Mouse (Mus musculus) thymus, postnatal 4 days (tissue): ENCODE results near the gene Vasn.
A peak's percentile ranks its signal among the peaks of the same experiment; 100 is the strongest.

ENCODE experiments used
- DNase-seq: peaks from one replicate; pipeline ENCODE4 v3.0.0; 2021

The Vasn gene

DNA sequence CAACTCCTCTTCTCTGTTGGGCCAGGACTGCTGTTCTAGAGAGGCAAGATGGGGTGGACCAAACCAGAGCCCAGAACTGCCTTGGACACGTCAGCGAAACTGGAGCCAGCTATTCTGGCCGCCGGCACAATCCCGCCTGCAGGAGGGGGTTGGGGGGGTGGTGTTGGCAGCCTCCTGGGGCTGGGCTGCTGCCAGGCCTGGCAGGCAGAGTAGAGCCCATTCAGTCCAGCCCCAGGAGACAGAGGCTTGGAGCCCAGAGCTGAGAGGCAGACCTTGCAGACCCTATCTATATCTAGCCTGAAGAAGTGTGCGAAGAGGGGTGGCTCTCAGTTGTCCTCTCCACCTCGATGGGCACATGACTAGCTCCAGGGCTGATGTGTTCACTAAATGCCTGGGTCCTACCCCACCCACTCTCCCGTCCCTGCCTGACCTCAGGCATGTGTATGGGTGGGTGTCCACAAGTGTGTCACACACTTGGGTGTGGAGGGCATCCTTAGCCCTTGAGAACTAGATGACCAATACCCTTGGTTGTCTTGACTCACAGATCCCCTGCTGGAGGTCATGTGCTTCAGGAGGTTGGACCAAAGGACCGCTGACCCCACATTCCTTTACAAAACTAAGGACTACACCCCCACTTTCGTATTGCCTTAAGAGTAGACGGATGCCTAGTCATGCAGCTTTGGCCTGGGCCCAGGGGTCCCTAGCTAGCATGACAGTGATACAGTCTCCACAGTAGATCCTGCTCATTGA, 4.1 kb downstream of the Vasn start:
- no peak for DNase-seq

DNA sequence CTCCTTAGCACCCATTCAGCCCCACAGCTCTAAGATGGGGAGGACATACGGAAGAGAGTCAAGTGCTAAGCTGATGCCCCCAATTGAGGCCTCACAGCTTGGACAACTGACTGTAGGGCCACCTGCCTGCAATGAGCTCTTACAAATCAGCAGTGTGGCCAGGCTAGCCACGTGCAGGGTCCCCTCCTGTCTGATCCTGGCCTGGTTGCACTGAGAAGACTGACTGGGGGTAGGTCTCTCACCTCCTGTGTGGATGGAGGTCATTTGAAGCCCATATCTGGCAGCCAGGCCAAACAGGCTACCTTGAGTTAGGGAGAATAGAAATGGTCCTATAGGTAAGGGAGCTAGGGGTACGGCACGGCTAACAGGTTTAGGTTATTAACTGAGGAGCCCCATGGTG, 6.1 kb downstream of the Vasn start:
- DNase-seq = no peak

- no peak for DNase-seq
These were observed 7.1 kb downstream of the Vasn start for GRCm38 (mm10) chr16:4646831-4647230.

DNA sequence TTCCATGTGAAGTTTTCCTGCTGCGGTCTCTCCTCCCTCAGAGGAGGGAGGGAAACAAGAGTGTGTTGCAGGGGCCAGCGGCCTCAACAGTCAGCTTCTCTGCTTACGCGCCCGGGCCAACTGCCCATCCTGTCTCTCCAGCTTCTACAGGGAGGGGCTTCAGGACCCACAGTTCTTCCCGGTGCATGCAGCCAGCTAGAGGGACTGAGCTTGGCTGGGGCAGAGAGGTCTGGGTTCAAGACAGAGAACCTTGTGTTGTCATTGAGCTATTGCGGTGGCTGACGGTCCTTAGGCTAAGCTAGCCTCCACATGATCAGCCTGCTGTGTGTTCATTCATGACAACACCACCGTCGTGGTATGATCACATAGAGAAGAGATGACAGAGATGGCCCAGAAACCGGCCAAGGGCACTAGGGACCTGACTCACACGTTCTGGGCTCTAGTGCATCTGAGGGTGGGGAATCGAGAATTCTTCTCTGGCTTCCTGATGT, 8.0 kb downstream of the Vasn start:
- DNase-seq = no peak

GRCm38 (mm10) chr16:4648416-4649023, 8.8 kb downstream of the Vasn start:
- DNase-seq = no peak

GRCm38 (mm10) chr16:4649211-4649610, 9.5 kb downstream of the Vasn start:
- no peak for DNase-seq

DNA sequence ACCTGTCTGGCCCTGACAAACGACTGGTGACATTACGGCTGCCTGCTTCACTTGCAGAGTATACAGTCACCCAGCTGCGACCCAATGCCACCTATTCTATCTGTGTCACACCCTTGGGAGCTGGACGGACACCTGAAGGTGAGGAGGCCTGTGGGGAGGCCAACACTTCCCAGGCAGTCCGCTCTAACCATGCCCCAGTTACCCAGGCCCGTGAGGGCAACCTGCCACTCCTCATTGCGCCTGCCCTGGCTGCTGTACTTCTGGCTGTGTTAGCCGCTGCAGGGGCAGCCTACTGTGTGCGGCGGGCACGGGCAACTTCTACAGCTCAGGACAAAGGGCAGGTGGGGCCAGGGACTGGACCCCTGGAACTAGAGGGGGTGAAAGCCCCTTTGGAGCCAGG, 10.0 kb downstream of the Vasn start:
- no peak for DNase-seq

DNA sequence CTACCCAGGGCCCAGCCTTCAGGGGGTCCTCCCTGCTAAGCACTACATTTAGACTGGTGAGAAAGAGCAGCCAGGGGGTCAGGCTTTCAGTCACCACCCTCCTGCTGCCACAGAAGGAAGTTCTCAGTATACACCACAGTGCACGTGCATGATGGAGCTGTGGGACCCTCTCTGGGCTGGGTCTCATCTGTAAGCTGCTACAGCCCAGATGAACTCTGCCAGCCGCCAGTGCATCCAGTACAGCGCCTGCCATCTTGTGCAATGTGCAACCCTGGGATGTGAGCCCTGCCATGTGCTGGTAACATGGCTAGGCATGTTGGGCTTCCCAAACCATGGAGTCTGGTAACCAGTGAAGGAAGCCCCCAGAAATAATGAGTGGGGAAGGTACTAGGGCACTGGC, 10.4 kb downstream of the Vasn start:
- no peak for DNase-seq

DNA sequence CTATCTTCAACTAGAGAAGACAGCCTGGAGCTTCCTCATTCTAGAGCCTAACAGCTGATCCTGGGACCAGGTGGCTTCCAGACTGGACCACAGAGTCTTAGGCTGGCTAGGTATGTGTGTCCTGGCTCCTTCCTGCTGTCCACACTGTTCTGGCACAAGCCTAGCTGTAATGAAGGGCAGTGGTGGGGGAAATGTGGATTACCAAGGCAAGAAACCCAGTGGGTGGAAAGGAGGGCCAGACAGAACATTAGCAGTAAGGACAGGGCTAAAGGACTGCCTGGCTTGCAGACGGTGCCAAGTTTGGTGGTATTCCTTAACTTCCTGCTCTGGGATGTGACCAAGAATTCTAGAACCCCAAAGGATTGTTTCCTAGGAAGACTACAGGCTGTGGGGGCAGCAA, 11.3 kb downstream of the Vasn start:
- DNase-seq = no peak

GRCm38 (mm10) chr16:4651624-4652023, 11.9 kb downstream of the Vasn start:
- DNase-seq = no peak

GRCm38 (mm10) chr16:4652707-4653416, 13.1 kb downstream of the Vasn start:
- no peak for DNase-seq

DNA sequence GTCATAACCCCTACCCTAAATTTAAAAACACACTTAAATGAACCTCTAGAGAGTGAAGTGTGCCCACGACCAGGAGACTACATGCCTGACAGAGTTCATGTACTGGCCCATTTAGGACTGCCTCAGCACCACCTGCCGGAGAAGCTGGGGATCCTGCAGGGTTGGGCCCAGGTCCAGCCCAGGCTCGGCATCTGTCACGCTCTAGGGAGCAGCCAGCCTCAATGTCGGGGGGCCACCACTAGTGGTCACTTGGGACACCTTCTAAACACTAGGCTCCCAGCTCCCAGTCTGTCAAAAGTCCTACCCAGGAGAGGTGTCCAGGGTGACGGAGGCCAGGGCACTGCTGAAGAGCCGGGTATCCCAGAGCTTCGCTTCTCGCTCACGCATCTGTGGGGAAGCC, 15.0 kb downstream of the Vasn start:
- no peak for DNase-seq

DNA sequence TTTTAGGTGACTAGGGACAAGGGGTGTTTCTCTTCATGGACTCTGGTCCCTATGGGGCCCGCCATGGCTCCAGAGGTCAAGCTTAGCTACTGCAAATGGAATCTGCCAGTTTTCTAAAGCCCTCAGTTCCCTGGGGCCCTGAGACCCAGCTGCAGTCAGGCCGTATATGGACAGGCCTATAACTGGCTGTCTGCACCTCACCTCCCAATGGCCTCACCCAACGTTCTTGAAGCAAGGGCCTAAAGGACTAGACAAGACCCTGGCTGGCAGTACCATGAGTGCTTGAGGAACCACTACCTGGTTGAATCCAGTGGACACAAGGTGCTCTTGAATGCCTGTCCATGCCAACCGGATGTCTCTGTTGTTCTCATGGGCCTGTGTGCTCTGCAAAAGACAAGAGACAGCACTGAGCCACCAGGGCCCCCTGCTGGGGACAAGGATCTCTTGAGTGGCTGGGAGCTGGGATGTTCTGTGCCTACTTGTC, 15.6 kb downstream of the Vasn start:
- DNase-seq = no peak

- no peak for DNase-seq
These were observed 16.2 kb downstream of the Vasn start for GRCm38 (mm10) chr16:4655764-4656570.

DNA sequence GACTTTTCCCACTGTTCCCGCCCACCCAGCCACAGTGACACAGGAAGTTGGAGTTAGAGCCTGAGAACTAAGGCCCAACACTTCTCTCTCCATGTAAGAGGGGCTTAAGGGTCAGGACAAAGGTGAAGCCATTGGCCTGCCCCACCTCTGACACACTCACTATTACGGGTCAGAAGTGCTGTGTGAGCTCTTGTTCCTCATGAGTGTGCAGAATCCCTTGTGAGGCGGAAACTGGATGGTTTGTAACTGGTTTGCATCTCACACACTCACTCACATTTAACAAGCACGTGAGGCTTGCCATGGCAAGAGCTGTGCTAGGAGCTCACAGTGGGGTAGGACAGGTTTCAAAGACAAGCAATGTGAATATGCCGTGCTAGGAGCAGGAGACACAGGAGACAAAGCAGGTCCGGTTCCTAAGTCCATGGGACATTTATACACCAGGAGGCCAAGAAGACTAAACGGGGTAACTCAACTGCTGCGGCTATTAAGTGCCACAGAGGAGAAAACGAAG, 16.9 kb downstream of the Vasn start:
- DNase-seq = no peak

GRCm38 (mm10) chr16:4658781-4659245, 19.1 kb downstream of the Vasn start:
- no peak for DNase-seq

GRCm38 (mm10) chr16:4659326-4659725, 19.6 kb downstream of the Vasn start:
- DNase-seq = no peak

GRCm38 (mm10) chr16:4661605-4662004, 21.9 kb downstream of the Vasn start:
- DNase-seq = no peak

DNA sequence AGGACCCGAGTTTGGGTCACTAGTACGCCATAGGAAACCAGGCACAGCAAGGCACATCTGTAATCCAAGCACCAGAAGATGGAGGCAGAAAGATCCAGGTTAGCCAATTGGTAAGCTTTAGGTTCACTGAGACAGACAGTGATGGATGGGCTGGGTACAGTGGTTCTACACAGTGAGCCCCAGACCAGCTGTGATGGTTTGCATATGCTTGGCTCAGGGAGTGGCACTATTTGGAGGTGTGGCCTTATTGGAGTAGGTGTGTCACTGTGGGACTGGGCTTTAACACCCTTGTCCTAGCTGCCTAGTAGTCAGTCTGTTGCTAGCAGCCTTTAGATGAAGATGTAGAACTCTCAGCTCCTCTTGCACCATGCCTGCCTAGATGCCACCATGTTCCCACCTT, 24.1 kb downstream of the Vasn start:
- DNase-seq = no peak

- no peak for DNase-seq
These were observed 26.0 kb downstream of the Vasn start for GRCm38 (mm10) chr16:4665726-4666125.

DNA sequence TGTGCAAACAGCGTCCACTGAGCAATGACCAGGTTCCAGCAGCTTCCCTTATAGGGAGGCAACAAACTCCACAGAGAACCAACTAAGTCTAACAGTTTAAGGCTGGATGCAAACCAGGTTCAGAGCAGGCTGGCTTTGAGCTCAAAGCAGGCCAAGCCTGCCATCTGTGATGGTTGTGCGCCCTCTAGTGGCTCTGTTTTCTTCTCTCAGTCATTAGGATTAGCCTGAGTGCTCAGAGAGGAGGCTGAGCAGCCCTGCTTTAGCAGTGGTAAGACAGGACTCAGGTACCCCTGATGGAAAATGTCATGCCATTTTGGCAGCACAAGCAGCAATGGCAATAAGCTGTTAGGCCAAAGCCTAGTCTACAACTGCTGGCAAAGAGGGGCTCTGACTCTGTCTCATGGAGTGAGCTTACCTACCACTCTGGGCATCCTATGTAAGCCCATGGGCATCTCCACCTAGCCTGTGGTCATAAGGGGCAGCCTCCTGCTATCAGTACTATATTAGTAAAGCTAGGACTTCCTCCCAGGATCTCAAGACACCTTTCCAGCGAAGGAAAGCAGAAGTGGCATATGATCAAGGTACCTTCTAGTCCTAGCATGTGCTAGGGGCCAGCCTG, 27.6 kb downstream of the Vasn start:
- peak; percentile 93 for DNase-seq

DNA sequence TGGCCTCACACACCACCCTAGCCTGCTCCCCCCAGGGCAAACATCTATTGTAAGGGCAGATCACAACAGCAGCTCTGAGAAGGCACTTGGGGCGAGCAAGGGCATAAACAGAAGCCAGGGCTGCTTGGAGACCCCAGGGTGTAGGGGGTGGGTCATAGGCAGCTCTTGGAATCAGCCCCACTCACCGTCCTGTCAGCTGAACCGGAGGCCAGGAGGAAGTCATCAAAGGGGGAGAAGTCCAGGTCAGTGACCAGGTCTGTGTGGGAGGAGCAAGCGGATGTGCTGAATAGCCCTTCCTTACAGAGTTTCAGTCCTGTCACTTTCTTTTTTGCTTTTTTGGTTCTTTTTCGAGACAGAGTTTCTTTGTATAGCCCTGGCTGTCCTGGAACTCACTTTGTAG, 30.6 kb downstream of the Vasn start:
- DNase-seq = no peak
